Mouse (Mus musculus) liver, embryonic 11.5 days (tissue): ENCODE measurements around the gene Cntnap2. TPM values are rescaled to one million over a fixed set of nuclear protein-coding genes. Genes with fewer than 3 reads are reported as not detected.
"Not testable (repeated sequence)": the region's sequence is repeated elsewhere in the genome, so short reads cannot be mapped to it uniquely, and the experiment has no call there.

Source experiments
- ATAC-seq: fragments of 200-750 bp; cut with Nextera tagmentation; replicated peaks from 2 replicates; pipeline ENCODE4 v1.8.0; 2017; ENCODE audit warnings: moderate number of reproducible peaks, mild to moderate bottlenecking, moderate TSS enrichment, moderate library complexity; ENCODE audit not compliant: low FRiP score
- DNase-seq: peaks from one replicate; pipeline ENCODE4 v3.0.0-alpha.2; 2017; ENCODE audit warnings: low spot score
- H3K27ac ChIP-seq: fragments of 300-500 bp; sonication (generic); 2 replicates; pipeline ENCODE4 v1.5.1; 2014; ENCODE audit warnings: mild to moderate bottlenecking, low read depth, low read length, control low read depth
- H3K27me3 ChIP-seq: fragments of 300-500 bp; sonication (generic); replicated peaks from 2 replicates; pipeline ENCODE4 v1.6.1; 2014; ENCODE audit warnings: low read length, mixed read lengths; ENCODE audit not compliant: control insufficient read depth, insufficient read depth
- H3K36me3 ChIP-seq: fragments of 300-500 bp; sonication (generic); 2 replicates; pipeline ENCODE4 v1.6.1; 2014; ENCODE audit warnings: mild to moderate bottlenecking, low read length, moderate library complexity, mixed read lengths; ENCODE audit not compliant: control insufficient read depth, insufficient read depth
- H3K4me1 ChIP-seq: fragments of 300-500 bp; sonication (generic); replicated peaks from 2 replicates; pipeline ENCODE4 v1.6.1; 2014; ENCODE audit warnings: low read length, mixed read lengths; ENCODE audit not compliant: control insufficient read depth, insufficient read depth
- H3K4me2 ChIP-seq: fragments of 300-500 bp; sonication (generic); 2 replicates; pipeline ENCODE4 v1.6.1; 2014; ENCODE audit warnings: mild to moderate bottlenecking, control low read depth, moderate library complexity
- H3K4me3 ChIP-seq: fragments of 300-500 bp; sonication (generic); 2 replicates; pipeline ENCODE4 v1.5.1; 2014; ENCODE audit warnings: low read depth, low read length, control low read depth
- H3K9ac ChIP-seq: fragments of 300-500 bp; sonication (generic); 2 replicates; pipeline ENCODE4 v1.6.1; 2014; ENCODE audit warnings: low read depth, low read length, control low read depth
- H3K9me3 ChIP-seq: fragments of 300-500 bp; sonication (generic); 2 replicates; pipeline ENCODE4 v1.6.1; 2016; ENCODE audit warnings: low read length, inconsistent platforms, mixed read lengths; ENCODE audit not compliant: control insufficient read depth
- WGBS: fragments of 180-500 bp; shearing (Covaris S2); extraction: QIAGEN DNeasy Blood & Tissue Kit; methylation state at CpG from one replicate; pipeline ENCODE4 v1.1.7; 2014; 5-methylcytosine and 5-hydroxymethylcytosine counted together
- polyA plus RNA-seq: library from polyadenylated mRNA; unstranded; fragments of >200 nt; fragmentation: Nextera tagmentation; extraction: Ambion mirVana; gene quantifications from 2 replicates; pipeline ENCODE4 v1.2.1, GENCODE M21; 2014

Cntnap2 gene
- polyA plus RNA-seq, 1 experiment from 2014 or later, result 1.2 TPM

GRCm38 (mm10) chr6:47175356-47176156 is 2116.4 kb downstream of the Cntnap2 start:
- H3K4me2 ChIP-seq, result peak overlapping the region; percentile 17; the same call in 1 of the 2 replicates

DNA sequence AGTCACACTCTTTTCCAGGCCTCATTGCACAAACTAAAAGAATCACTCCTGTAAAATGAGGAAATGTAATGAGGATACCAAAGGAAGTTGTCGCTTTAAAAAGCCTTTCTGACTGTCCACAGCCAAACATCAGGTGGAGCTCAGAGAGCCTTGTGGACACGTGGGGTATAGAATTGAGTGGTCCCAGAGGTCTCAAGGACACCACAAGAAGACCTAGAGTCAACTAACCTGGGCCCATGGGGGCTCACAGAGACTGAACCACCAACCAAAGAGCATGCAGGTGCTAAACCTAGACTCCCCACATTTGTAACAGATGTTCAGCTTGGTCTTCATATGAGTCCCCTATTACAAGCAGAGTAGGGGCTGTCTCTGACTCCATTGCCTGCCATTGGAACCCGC is 2117.0 kb downstream of the Cntnap2 start:
- DNase-seq, H3K4me2 ChIP-seq, H3K9ac ChIP-seq, ATAC-seq, H3K36me3 ChIP-seq, H3K27me3 ChIP-seq, H3K27ac ChIP-seq, H3K9me3 ChIP-seq, H3K4me1 ChIP-seq, H3K4me3 ChIP-seq: not testable (repeated sequence)
- 53% methylated on average over 3 of the region's 3 CpGs for WGBS

More at GRCm38 (mm10) chr6:47175356-47176156, 2116.4 kb downstream of the Cntnap2 start:
- not testable (repeated sequence) for H3K4me3 ChIP-seq, H3K27me3 ChIP-seq, H3K9ac ChIP-seq, ATAC-seq, H3K9me3 ChIP-seq, DNase-seq, H3K4me1 ChIP-seq, H3K36me3 ChIP-seq, H3K27ac ChIP-seq
- WGBS, result 30% methylated on average over 10 of the region's 10 CpGs

DNA sequence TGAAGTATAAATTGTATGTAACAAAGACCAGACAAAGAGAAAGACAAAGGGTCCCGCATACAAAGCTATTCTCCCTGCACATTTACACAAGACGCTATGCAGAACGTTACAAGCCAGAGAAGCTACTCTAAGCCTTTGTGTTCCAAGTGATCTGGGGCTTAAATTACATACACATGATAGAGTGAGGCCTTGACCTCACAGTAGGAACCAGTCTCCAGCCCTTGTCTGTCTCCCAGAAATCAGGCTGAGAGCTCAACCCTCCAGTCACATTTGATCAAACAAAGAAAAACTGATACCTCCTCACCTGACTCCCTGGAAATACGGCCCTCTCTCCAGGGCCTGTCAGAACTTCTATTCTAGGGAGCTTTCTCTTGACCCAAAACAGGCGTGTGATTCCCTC is 2122.2 kb downstream of the Cntnap2 start:
- H3K4me2 ChIP-seq, DNase-seq, ATAC-seq, H3K4me3 ChIP-seq, H3K4me1 ChIP-seq, H3K9ac ChIP-seq, H3K27me3 ChIP-seq, H3K36me3 ChIP-seq, H3K27ac ChIP-seq, H3K9me3 ChIP-seq: not testable (repeated sequence)
- 72% methylated on average over 5 of the region's 5 CpGs for WGBS

GRCm38 (mm10) chr6:47182252-47182651 is 2123.1 kb downstream of the Cntnap2 start:
- ATAC-seq (no peak), DNase-seq (no peak)
- Histone ChIP-seq H3K27me3 (no peaks in the 10 kb centered on the region), H3K4me2 (no peak overlapping the region), H3K4me1 (no peaks in the 10 kb centered on the region), H3K27ac (no peak overlapping the region), H3K36me3 (no peaks in the 10 kb centered on the region), H3K4me3 (no peak overlapping the region), H3K9ac (no peak overlapping the region), H3K9me3 (no peaks in the 10 kb centered on the region)
- 71% methylated on average over 2 of the region's 2 CpGs for WGBS

DNA sequence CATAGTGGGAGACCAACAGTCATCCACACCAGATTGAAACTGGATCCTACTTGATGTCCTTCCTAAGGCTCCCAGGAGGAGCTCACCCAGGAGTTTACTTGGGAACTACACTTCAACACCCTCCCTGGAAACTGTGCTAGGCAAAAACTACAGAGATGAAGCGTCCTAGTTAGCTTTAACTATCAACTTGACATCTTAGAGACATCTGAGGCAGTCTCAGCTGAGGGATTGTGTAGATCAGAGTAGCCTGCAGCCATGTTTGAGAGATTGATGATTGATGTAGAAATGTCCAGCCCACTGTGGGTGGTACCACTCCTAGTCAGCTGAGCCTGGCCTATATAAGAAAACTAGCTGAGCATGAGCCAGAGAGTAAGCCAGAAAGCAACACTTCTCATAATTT is 2123.6 kb downstream of the Cntnap2 start:
- Histone ChIP-seq H3K36me3 (no peaks in the 10 kb centered on the region), H3K27me3 (no peaks in the 10 kb centered on the region), H3K9me3 (no peaks in the 10 kb centered on the region), H3K27ac (no peak overlapping the region), H3K9ac (no peak overlapping the region), H3K4me2 (no peak overlapping the region), H3K4me1 (no peaks in the 10 kb centered on the region), H3K4me3 (no peak overlapping the region)
- 67% methylated on average over 1 of the region's 1 CpGs for WGBS
- ATAC-seq, result no peak
- no peak for DNase-seq

- H3K36me3 ChIP-seq, H3K4me3 ChIP-seq, H3K9ac ChIP-seq, H3K4me2 ChIP-seq, ATAC-seq, H3K27ac ChIP-seq, H3K9me3 ChIP-seq, H3K27me3 ChIP-seq, DNase-seq, H3K4me1 ChIP-seq: not testable (repeated sequence)
Observed at GRCm38 (mm10) chr6:47183850-47184249, 2124.7 kb downstream of the Cntnap2 start.

DNA sequence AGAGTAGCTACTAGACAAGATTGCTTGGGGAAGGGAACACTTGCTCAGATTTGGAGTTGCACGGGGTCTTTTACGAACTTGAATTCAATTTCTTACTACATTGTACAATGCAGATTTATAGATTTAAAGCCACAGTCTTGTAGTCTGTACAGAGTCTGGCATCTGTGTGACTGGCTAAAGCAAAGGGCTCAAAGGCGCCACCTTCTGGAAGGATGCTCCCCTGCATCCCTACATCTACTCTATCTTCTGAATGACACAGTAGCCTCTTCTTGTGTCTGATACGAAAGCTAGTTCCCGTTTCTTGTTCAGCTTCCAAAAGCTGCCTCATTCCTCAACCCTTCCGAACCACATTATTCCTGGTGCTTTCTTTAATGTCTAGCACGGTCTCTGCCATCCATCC is 2129.0 kb downstream of the Cntnap2 start:
- WGBS, result 54% methylated on average over 7 of the region's 7 CpGs
- H3K4me2 ChIP-seq, result no peak overlapping the region
- no peaks in the 10 kb centered on the region for H3K36me3 ChIP-seq

DNA sequence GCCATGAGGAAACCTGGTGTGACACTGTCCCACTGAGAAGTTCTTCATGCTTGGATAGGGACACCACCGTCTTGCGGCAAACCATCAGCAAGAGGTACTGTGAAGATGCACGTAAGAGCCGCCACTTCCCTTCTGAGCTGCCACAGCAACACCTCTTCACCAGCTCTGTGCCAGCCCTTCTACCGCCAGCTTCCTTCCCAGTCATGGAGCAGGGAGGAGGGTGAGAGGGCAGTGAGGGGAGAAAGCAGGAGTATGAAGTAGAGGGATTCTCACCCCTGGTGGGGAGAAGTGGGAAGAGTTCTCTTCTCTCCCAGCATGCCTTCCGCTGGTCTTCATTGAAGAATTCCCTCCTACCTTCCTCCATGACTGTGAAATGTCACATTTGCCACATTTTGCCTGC is 2129.4 kb downstream of the Cntnap2 start:
- not testable (repeated sequence) for H3K4me3 ChIP-seq, DNase-seq, H3K9ac ChIP-seq, H3K27ac ChIP-seq, H3K9me3 ChIP-seq, H3K4me2 ChIP-seq, H3K36me3 ChIP-seq, H3K27me3 ChIP-seq, ATAC-seq, H3K4me1 ChIP-seq
- whole genome bisulfite sequencing, result 76% methylated on average over 6 of the region's 6 CpGs

More for the DNA sequence above, 2129.0 kb downstream of the Cntnap2 start:
- Histone ChIP-seq H3K4me1 (peaks cover 4% of the 10 kb centered on the region; the same call in 1 of the 2 replicates), H3K27ac (no peak overlapping the region), H3K9ac (no peak overlapping the region), H3K4me3 (no peak overlapping the region), H3K9me3 (no peaks in the 10 kb centered on the region), H3K27me3 (no peaks in the 10 kb centered on the region)
- ATAC-seq (no peak), DNase-seq (peak; percentile 45)

- DNase-seq, result no peak
- no peaks in the 10 kb centered on the region for H3K27me3 ChIP-seq
- no peak for ATAC-seq
- no peaks in the 10 kb centered on the region for H3K9me3 ChIP-seq
- WGBS, result 72% methylated on average over 7 of the region's 7 CpGs
- H3K9ac ChIP-seq, result no peak overlapping the region
- H3K27ac ChIP-seq, result no peak overlapping the region
- no peaks in the 10 kb centered on the region for H3K36me3 ChIP-seq
- no peak overlapping the region for H3K4me2 ChIP-seq
- H3K4me1 ChIP-seq, result peaks cover 4% of the 10 kb centered on the region; the same call in 1 of the 2 replicates
- H3K4me3 ChIP-seq, result no peak overlapping the region
Observed at GRCm38 (mm10) chr6:47190282-47190681, 2131.1 kb downstream of the Cntnap2 start.
